Mouse (Mus musculus) kidney, postnatal 4 days (tissue): ENCODE data around the gene Spata31d1d.
"Not testable (repeated sequence)": the region's sequence is repeated elsewhere in the genome, so short reads cannot be mapped to it uniquely, and the experiment has no call there.

ENCODE experiments used
- DNase-seq, 2 experiments: peaks; one replicate each; pipeline ENCODE4 v3.0.0; 2021; ENCODE audit warnings: mixed read lengths in 2 of 2

Spata31d1d gene

DNA sequence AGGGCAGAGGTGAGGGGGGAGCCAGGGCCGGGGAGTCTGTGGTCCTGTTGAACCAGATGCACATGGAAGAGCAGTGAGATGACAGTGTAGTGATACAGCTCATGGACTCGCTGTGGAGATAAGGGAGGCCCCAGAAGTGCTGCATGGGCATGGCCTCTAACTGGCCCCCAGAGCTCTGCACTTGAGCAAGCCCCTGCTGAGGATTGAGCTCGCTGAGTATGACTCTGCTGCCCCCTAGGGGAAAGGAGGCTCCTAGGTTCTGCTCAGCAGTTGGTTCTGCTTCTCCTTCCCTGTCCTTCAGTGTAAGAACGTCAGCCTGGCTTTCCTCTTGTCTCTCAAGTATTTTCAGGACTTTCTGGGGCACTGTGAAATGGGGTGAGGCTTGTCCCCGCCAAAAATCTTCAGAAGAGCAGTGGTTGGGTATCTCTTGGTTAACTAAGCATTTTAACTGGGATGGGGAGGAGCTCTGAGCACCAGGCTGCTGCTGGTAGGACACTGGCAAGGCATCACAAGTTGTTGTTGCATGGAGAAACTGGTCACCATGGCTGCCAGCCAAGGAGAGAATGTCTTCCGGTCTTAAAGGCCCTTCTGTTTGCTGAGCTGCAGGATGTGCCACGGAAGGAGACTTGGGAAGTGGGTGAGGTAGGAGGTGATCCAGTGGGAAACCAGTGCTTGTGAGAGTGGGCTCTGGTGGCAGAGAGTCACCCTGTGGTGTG is 3.0 kb downstream of the Spata31d1d start:
- DNase-seq, result peak; percentile 87 to 91

DNA sequence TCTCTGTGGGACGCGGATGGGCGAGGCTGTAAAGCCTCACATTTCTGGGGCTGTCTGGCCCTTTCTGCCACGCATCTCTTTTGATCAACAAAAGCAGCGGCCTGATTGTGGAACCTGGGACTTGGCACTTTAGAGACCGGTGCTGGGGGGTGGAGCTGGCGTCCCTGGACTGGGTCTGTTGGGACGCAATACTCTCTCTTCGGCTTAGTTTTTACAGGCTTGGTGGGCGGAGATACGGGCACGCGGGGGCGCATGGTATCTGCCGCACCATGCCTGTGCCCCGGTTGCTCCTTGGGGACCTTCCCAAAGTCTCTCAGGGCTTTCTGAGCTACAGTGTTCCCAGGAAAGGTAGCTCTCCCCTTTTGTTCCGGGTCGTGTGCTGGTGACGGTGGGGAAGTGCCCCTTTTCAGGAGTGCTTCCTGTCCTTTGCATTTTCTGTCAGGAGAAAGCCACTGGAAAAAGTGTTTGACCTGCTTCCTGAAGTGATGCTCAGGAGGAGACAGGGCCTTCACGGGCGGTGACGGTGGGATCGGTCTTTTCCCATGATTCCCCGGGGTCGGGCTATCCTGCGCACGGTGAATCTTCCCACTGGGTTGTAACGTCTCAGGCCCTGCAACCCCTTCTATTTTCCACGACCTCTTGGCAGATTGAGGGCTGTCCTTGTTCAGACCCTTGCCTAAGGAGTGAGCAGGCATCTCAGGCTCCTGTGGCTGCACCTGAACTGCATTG is 5.2 kb downstream of the Spata31d1d start:
- peak in 1 of 2 experiments; percentile 22 for DNase-seq

DNA sequence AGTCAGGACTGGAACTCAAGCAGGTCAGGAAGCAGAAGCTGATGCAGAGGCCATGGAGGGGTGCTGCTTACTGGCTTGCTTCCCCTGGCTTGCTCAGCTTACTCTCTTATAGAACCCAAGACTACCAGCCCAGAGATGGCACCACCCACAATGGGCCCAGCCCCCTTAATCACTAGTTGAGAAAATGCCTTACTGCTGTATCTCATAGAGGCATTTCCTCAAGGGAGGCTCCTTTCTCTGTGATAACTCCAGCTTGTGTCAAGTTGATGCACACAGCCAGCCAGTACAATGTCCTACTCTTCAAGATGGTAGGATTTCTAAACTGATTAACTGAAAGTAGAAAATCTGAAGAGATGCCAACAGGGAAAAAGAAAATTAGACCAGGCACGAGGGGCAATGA is 9.5 kb downstream of the Spata31d1d start:
- not testable (repeated sequence) for DNase-seq

DNA sequence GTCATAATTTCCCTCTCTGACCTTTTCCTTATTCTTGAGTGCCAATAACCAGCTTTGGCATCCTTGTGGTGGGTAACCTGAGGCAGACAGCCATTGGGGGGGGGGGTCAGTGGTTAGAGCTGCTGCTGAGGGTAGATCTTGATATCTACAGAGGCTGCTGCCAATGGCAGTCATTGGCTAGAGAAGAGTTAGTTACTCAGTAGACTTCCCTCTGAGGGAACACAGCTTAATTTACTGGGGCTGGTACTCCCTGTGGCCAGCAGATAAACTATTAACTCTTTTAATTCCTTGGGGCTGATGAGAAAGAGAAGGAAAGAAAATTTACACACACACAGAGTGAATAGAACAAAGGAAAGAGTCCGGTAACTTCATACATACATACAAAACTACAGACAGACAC is 12.1 kb downstream of the Spata31d1d start:
- DNase-seq, result no peak

DNA sequence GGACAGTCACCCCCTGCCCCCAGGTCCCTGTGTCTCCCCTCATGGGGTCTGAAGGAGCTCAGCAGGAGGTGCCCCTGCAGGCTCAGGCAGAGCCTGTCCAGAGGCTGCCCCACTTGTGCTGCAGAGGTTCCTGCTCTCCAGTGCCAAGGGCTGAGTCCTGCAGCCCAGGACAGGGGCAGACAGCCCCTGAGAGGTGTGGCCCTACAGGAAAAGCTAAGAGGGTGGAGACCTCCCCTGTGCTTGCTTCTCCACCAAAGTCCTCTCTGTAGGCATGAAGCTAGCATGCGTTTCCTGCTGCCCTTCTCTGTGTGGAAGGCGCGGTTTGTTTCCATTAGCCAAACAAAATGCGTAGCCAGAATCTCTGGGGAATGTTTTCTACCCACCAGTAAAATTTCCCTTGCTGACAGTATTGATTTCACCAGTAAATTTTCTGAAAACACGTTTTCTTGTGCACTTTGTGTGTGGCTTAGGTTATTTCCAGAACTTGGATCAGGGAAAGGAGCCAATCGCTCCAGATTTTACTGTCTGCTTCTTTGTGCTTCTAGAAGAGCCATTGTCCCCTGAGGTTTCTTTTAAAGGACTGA is 12.6 kb downstream of the Spata31d1d start:
- peak in 1 of 2 experiments; percentile 31 for DNase-seq

DNA sequence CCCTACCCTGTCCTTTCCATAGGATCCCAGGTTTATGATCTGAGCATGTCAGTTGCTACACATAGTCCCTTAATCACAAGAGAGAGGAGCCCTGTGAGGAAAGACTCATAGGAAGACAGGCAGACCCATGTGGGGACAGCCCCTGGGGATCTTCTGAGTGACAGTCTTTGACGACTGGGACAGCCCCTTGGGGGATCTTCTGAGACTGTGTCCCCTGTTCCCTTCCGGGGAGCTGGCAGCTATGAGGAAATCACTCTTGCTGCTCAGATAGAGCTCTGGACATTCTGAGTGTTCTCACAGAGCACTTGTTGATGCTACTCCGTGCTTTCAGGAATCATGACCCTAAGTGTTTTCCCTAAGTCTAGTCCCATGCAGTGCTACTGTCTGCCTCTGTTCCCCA is 17.8 kb downstream of the Spata31d1d start:
- no peak for DNase-seq

DNA sequence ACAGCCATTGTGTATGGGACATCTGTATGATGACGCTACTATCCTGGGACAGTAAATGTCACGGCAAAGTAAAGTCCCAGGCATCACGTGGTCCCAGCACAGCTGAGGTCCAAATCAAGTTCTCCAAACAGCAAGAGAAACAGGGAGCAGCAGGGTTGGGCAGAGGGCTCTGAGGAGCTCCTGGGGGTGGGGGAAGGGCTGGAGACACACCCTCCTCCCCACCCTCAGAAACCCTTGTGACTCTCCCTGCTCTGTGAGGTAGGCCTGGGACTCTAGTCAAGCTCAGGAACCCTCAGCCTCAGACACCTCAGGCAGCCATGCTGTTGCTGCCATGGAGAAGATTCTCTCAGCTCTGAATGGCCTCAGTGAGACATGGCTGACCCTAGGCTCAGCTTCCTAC is 19.6 kb downstream of the Spata31d1d start, which contains the start of gene Spata31d1b:
Gene Spata31d1b (plus strand): TSS at position 301 of the 400 bp plus-strand sequence.
- not testable (repeated sequence) for DNase-seq

DNA sequence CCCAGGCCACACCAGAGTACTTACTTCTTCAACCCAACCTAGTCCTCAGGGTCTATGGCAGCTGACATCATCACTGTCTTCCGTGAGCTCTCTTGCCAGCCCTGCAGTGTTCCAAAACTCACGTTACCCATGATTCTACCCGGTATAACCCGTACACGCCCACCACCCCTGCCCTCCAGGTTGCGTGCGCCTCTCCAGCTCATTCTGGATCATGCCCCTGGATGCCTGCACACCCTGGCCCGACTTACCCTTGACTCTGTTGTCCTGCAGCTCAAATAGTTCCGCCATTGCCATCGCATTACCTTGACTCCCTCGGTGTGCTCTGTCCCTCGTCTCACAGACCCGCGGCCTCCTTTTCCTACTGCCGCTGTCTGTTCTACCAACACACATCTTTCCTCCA is 21.3 kb downstream of the Spata31d1d start, which contains the start of gene Spata31d1a:
Gene Spata31d1a (minus strand): TSS at position 101 of the 400 bp plus-strand sequence.
- no peak for DNase-seq

DNA sequence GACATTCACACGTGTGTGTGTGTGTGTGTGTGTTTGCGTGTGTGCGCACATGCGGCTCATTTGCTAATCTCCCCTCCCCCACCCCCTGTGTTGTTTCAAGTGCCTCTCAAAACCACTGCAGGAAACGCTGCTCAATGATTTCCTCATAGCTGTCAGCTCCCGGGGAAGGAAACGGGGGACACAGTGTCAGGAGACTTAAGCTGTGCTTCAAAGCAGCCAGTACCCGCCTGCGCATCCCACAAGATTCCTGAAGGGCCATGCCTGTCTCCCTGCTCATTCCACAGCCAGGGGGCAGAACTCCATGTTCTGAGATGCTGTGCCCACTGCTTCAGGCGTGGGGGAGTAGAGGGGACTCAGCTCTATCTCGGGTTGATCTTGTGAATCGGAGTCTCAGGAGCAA is 27.0 kb downstream of the Spata31d1d start:
- DNase-seq, result peak; percentile 60 to 74

DNA sequence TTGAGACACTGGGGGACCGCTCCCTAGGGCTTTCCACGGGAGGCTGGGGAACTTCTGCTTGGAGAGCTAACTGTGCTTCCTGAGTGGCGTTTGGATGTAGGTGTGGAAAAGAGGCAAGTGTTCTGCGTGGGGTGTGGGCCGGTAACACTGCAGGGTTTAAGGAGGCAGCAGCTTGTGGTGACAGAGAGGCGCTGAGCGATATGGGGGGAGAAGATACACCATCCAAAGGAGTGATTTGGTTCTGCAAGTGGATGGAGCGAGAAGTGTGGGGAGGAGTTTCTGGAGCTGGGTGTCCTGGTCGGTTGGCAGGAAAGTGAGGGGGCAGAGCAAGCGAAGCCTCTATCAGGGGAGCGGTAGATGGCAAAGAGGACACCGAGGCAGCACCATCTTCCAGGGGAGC is 28.0 kb downstream of the Spata31d1d start:
- DNase-seq, result no peak

DNA sequence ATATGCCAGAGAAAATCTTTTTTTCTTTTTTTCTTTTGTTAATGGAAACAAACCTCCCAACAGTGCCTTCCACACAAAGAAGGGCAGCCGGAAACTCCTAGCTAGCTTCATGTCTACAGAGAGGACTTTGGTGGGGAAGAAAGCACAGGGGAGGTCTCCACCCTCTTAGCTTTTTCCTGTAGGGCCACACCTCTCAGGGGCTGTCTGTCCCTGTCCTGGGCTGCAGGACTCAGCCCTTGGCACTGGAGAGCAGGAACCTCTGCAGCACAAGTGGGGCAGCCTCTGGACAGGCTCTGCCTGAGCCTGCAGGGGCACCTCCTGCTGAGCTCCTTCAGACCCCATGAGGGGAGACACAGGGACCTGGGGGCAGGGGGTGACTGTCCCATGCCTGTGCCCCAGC is 31.4 kb downstream of the Spata31d1d start:
- not testable (repeated sequence) for DNase-seq

DNA sequence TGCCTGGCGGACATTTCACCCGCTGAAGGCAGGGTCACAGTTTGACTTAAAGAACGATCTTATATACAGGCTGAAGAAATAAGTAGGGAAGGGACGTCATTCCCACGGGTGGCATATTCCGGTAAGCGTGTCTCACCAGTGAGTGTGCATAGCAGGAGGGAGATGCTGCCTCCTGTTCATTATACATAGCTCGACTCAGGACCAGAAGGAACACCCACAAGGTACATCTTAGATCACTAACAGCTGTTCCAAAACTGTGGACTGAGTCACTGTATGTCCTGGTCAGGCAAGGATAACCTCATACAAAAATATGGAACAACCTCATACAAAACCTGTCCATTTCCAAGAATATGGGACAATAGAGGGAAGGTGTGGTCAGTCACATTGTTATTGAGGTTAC is 32.4 kb downstream of the Spata31d1d start:
- no peak for DNase-seq

DNA sequence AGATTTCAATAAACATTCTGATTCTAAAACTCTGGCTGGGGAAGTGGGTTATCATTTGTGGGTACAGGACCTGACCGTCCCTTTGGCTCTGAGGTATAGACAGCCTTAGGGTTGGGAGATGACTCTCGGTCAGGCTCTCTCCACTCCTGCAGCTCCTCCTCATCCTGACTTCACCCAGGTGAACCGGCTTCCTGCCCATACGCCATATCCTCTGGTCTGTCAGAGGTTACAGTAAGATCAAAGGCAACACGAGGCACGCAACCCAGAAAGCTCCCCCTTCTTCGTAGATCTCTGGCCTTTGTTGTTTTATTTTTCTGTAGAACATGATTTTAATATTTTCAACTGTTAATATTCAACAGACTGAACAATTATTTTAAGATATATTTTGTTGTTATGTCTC is 35.8 kb downstream of the Spata31d1d start:
- DNase-seq, result no peak

DNA sequence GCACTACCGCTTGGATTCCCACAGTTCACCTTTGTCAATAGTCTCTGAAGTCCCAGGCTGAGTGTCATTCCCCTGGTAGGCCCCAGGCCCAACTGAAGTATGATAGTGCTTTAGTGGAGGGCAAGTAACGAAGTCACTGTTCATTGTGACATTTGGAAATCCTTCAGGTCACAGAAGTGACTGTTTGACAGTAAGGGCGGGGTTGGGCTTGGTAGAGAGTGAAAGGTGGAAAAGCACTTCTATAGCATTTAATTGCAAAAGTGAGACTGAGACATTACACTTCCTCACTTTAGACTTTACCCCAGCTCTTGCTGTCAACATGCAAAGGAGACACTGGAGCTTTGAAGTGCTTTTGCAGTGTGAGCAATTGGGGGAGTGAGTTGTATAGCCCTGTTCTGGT is 37.5 kb downstream of the Spata31d1d start, which contains the start of gene 4921517D22Rik:
Gene 4921517D22Rik (minus strand): TSS at position 101 of the 400 bp plus-strand sequence.
- no peak for DNase-seq

DNA sequence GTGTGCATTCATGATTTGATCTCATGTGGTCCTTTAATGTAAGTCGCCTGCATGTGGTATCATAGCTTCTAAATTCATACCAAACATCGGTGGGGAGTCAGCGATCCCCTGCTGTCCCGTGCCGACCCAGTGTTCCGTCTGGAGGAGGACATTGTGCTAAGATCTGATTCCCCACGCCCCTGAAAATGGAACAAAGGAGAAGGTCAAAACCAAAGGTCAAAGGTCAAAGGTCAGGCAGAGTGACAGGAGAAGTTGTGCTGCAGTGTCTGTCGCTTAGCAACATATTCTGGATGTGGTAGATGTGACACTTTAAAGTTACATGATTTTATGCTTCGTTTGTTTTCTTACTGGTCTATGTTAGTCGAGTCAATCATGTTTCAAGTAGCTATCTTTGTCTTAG is 40.1 kb downstream of the Spata31d1d start:
- DNase-seq, result no peak

DNA sequence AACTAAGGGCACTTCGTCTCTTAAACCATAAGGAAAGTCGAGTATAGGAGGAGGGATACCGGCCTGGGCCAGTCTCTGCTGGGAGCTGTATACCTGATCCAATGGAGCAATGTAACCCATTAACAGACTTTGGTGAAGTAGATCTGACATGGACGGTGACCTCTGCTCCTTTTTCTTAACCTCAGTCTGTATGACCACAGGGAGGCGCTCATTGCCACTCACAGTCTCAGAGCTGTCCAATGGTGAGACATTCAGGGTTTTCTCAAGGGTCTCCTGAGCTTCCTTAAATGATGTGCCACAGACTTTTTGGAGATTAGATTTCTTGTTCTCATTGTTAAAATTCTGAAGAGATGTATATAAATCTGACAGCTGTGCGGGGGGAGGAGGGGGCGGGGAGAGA is 41.0 kb downstream of the Spata31d1d start:
- DNase-seq, result no peak

DNA sequence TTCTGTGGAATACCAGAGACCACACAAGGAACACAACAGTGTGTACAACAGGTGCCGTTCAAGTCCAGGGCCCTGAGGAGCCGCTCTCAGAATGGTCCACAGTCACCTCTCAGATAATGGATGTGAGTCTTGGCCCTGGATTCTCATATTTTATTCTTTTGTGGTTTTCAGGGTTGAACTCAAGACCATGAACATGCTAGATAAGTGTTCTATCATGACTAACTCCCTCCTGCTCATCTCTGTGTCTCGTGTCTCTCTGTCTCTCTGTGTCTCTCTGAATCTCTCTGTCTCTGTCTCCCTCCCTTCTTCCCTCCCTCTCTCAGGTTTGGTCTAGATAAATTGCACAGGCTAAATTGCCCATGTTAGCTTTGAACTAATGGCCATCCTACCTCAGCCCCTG is 41.7 kb downstream of the Spata31d1d start:
- DNase-seq, result no peak

DNA sequence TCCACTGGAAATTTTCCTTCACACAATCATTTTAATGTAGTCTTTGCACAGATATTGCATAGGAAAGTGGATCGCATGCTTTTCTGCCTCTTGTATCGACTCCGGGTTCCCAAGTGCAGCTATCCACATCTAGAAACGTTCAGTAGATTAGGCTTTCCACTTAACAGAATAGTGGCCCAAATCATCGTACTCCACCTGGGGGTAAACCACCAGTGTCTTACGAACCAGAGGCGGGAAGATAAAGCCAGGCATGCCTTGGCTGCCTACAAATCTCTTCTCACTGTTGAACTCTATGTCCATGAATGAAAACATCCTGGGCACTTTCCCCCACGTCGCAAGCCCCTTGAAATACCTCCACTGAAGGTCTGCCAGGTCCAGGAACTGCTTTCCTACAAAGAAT is 42.2 kb downstream of the Spata31d1d start:
- no peak for DNase-seq

DNA sequence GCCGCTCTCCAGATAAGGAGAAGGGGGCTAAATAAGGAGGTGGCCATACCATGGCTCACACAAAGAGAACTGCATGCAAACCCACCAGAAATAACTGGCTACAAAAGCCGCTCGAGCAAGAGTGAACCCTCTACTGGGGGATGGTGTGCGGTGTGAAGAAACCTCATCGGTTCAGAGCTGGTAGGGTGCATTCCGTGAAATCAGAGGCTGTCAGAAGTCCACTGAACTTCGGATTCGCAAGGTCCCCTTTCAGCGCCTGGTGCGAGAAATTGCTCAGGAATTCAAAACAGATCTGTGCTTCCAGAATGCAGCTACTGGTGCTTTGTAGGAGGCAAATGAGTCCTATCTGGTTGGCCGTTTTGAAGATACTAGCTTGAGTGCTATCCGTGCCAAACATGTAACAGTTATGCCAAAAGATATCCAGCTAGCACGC is 43.2 kb downstream of the Spata31d1d start:
- peak; percentile 54 to 61 for DNase-seq

DNA sequence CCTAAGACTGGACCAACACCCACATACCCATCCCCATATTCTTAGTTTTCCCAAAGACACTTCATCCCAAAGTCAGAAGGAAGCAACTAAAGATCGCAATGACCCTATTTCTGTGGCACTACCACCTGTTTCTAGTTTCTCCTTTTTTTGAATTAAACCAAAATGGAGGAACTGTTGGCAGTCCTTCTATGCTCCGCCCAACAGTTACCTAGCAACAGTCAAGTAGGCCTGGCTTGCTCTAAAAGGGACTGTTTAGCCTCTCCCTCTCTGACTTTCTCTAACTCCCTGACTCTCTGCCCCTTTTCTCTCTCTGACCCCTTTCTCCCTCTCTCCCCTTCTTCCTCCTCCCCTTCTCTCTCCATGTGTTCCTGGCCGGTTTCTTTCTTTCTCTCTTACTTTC is 46.3 kb downstream of the Spata31d1d start:
- DNase-seq, result no peak

DNA sequence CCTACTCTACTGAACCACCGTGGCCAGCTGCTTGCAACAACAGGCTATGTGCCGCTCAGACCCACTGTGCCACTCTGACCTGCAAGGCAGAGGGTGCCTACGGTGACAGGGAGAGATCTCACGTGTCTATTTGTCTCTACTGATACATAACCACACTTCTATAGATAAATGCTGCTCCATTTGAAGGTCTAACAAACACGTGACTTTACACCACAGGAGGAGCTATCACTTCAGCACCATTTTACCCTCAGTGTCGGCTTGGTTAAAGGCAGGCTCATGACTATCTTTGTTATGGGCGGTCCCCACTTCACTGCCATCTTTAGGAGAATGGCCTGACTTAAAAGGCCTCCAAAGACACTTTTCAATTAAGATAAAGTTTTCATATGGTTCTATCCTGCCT is 48.9 kb downstream of the Spata31d1d start:
- DNase-seq, result no peak

DNA sequence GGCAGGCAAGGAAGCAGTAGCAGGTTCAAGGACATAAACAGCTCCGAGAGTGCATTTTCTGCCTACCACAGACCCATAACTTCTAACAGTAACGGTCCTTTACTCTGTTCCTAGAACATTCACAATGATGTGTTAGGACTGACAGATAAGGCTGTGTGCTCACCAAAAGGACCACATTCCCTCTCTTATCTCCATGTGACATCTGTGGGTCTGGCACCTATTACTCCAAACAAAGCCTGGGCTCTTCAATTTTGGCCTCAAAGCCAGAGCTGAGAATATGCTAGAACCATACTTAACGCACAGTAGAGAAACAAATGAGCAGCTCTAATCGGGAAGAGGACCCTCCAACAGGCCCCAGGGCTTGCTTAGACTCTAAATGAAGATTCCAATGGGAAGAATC is 51.6 kb downstream of the Spata31d1d start:
- DNase-seq, result no peak

DNA sequence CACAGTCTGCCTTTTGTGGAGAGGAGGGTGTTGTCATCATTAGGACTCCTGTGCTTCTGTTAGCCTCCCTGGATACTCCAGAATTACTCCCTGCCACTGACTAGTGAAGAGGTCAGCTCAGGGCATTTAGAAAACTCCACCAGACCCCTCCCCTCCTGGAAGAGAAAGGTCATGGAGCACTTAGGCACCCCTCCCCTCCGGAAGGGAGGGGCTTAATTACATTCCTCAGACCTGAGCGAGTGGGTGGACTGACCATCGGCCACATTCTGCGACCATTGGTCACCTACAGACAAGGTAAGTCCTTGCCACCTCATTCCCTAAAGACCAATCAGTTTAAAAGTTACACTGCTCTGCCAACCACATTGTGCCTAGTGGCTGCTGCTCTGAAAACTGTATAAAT is 52.2 kb downstream of the Spata31d1d start:
- no peak for DNase-seq
